Mouse (Mus musculus): ENCODE measurements at regions not wholly inside any gene's neighbourhood (a gene's known extent, or its start where the extent isn't known, plus 50 kb on each side); places are given as distances from the start of the nearest gene placed in this dataset.

DNA sequence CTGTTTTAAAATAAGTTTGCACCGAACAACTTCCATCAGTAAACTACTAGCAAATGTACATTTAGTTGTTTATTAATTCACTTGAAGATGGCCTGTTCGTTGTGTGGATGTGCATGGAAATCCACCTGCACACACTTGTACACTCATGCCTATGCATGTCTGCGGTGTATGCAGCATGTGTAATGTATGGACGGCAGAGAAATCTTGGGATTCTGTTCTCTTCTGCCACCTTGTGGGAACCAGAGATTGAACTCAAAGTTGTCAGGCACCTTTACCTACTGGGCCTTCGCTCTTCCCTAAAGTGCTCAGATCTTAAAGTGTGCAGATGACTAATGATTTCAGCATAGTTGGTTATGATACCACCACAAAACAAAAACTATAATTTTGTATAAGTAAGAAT is 137.4 kb downstream of the Kitl start:
- DNase-seq = peak; percentile 40

DNA sequence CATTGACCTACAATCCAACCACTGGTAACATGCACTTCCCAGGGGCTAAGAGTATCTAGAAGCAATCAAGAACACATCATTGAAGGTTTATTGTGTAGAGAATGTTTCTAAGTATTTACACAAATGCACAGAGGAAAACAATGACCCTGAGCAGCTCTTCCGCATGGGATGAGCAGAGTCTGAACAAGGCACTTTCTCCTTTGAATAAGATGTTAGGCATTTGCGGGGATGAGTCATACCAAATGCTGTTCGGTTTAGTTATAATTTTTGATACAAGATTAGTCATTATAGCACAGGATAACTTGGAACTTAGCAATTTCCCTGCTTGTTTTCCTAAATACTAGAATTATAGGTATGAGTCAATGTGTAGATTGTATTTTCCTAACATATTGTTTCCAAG is 137.9 kb downstream of the Kitl start:
- no peak for DNase-seq

DNA sequence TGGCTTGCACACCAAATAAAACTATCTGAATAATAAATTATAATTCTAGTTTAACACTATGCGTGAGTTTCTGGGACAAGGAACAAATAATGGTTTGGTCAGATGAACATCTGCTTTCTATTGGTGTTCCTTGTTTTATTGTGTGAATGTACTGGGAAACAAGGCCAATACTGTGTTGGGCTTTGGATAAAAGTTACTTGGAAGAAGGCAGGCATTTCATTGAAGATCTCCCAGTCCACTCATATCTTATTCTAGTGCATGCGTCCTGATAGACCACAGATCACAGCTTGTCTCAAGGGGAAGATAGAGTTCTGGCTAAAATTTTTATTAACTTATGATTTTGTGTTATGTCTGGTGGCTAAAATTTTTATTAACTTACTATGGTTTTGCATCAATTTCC is 140.1 kb downstream of the Kitl start:
- no peak for DNase-seq

DNA sequence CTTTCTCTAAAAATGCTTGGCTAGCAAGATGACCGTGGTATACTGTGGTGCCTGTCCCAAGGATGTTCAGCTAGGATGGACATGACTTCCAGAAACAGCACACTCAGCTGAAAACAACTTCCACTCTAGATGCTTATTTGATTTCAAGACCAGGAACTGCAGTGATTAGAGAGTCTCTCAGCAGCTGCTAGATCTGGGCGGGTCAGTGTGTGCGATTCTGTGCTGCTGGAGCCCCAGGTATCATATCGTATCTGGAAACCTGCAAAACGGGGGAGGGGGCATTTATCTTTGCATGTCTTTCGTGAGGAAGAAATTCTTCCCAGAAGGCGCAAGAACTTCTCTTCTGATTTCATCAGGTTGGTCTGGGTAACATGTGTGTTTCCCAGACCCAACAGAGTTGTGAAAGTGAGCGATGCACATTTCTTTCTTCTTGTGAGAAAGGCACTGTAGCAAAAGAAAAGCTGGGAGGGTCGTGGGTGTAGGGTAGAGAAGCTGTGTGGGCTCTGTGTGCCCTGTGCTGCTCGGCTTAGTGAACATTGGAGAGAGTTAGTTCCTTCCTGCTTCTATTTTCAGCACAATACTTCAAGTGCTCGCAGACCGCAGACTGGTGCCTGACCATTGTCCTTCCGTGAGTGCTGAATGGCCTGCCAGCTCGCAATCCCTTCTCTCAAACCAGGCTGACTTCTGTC is 144.6 kb downstream of the Kitl start:
- DNase-seq = no peak

DNA sequence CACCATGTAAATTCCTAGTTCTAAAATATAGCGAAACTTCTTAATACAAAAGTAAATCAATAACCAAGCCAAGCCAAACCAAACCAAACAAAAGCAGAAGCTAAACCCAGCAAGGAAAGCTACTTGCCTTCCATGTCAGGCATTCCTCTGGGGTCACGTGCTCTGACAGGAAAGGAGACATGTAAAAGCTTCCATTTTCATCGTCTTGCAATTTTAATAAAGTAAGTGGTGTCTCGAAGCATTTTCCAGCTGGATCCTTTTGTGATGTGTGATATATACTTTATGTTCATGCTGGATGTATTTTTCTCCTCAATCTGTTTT is 145.1 kb downstream of the Kitl start:
- DNase-seq = no peak

DNA sequence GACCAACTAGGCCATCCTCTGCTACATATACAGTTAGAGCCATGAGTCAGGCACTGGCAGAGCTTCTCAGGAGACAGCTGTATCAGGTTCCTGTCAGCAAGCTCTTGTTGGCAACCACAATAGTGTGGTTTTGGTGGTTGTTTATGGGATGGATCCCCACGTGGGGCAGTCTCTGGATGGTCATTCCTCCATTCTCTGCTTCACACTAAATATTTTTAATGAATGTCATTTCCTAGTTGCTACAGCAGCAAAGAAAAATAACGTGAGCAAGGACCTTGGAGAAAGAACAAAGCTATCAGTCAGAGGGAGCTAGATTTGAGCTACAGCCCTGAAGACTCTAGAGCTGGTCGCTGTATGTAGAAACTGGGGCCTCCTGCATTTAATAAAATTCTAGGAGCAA is 145.7 kb downstream of the Kitl start:
- no peak for DNase-seq

DNA sequence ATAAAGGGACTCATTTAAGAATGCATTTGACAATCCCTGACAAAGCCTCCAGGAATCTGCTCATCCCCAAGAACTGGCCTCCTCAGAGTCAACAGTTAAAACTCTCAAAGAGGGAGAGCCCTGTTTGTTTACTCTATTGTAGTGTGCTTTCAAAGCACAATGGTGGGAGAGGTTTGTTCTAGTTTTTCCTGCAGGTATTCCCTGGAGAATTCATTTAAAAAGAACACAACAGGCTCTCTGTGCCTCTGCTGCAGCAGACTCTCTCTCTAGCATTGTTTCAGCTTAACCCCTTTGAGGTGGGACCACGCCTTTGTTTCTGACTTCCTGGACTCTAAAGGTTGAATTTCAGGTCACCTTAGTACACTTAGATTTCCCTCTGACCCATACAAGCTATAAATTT is 149.1 kb downstream of the Kitl start:
- DNase-seq = no peak

DNA sequence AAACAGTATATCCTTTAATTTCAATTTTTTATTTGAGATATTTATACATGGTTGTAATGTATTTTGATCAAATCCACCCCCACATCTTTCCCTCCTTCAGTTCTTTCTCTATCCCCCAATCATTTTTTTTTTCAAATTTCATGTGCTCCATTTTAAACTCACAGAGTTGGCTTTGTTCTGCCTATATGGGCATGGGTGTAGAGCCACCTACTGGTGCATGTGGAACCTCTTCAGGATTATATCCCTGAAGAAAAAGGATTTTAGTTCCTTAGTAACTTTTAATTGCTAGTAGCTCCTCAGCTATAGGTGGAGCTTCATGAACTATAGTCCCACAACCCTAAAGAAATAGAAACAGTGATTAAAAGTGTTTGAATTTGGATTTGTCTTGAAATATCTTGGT is 155.4 kb downstream of the Kitl start:
- DNase-seq = no peak

DNA sequence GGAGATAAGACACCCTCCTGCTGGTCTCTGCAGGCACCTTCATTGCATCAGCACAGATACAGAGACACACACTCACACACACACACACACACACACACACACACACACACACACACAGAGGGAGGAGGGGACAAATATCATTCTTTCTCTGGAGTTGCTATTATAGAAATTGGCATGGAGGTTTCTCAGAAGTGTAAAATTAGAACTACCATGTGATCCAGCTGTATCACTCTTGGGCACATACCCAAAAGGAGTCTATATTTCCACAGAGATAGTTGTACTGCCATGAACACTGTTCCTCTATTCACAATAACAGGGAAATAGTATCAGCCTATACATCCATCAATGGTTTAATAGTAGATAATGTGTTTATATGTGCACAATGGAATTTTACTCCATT is 137.8 kb upstream of the Gm4301 start:
- DNase-seq = no peak

DNA sequence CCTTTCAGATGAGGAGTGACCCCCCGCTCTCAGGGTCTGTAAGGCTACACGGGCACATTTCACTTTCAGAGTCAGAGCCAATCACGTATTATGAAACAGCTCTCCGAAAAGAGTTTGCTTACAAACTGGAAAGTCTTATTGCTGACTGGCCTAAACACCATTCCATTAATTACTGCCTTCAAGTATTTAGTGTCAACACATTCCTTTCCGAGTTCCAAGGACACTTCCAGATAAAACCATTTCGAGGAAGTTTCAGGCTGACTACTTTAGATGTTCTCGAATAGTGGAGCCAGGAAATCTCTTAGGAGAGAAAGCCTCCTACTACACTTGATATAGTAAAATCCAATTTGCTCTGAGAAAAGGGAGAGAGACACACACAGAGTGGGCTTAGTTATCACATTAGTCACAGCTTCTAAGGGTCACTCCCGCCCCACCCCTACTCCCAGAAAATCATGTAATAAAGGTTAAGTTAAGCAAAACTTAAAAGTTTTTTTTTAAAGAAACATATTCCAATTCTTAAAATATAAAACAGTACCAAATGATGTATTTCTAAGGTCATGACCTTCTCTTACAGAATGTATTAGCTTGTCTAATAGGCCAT is 136.3 kb upstream of the Gm4301 start:
- DNase-seq = no peak

DNA sequence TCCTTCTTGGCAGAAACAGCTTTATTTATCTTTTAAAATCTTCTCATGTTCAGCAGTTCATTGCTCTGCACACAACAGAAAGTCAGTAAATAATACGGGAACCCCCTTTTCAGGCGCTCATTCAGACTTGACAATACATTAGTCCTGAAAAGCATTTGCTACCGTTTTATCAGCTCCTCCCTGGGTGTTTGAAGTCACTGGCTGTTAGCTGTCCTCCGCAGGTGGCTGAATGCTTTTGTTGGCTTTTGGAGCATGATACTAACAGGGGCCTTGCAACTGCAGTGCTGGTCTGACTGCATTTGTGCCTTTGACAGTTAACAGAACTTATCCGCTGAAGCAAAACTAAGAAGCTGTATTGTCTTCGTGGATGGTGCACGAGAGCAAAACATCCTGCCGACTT is 135.0 kb upstream of the Gm4301 start:
- no peak for DNase-seq

DNA sequence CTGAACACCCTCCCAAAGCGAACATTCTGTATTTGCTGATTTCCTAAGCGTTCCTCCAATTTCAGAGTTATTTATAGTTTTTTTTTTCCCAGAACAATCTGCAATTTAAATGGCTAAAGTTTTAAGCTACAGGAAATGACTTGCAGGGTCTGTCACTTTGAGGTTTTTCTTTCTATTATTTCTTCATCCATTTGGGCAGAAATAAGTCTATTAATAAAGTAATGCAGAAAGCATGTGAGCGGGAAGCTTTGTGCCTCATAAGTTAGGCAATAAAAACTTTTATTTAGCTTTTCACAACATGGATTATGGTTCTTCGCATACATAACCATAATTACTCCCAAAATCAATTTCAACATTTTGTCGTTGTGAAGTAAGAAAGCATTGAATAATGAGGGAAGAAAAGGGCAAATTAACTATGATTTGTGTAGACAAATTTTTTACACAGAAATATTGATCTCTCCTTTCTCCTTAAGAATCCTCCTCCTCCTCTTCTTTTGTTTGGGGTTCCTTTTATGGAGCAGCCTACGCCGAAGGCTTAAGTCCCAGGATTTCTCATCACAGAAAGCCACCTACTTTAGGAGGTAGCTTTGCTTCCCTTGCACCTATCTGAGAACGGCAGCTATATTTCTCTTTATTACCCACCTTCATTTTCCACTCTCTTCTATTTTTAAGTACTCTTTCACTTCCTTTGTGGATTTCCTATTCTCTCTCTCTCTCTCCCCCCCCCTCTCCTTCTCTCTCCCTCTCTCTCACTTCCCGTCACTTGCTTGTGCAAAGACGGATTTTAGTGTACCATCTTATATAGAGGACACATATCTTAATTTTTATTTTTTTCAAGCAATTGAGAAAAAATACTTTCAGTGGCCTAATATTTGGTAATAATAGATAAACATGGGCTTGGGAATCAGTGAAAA is 128.6 kb upstream of the Gm4301 start:
- no peak for DNase-seq

DNA sequence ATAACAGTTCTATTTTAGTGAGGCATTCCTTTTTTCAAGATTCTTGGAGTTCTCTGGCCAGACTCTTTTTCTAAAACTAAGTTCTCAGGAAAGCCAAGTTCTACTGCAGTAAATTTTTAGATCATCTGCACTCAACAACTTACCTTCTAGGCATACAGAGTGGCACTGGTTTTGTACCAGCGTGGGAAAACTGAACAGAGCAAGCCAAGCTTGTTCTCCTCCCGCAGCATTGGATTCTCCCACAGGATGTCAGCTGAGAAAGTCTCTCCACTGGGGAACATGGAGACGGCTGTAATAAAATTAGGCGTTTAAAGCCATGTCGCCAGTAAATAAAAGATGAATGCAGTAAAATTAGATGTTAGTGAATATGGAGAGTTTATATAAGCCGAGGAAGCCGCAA is 124.8 kb upstream of the Gm4301 start:
- DNase-seq = peak; percentile 29

DNA sequence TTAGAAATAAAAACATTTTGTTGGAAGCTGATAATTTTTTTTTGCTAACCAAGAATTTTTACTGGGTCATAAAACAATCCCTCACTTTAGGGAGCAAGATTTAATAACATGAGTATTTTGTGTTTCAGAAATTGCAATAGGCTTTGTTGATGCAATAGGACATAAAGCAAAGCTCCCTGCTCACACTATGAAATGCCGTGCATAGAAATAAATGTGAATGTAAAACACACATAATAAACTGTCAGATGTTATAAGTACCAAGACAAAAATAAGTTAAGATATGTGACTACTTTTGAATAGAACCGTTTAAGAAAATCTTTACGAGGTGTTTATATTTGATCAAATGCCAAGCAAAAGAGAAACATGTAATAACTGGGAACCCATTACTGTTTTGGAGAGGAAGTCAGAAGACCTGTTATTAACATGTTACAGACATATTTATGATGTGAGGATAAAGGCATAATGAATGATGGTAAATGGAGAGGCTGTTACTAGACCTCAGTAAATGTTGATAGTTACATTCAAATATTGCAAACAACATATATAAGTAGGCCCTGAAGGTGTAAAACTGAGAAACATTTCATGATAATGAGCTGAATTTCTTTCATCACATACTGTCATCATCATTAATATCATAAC is 110.9 kb upstream of the Gm4301 start:
- DNase-seq = no peak

DNA sequence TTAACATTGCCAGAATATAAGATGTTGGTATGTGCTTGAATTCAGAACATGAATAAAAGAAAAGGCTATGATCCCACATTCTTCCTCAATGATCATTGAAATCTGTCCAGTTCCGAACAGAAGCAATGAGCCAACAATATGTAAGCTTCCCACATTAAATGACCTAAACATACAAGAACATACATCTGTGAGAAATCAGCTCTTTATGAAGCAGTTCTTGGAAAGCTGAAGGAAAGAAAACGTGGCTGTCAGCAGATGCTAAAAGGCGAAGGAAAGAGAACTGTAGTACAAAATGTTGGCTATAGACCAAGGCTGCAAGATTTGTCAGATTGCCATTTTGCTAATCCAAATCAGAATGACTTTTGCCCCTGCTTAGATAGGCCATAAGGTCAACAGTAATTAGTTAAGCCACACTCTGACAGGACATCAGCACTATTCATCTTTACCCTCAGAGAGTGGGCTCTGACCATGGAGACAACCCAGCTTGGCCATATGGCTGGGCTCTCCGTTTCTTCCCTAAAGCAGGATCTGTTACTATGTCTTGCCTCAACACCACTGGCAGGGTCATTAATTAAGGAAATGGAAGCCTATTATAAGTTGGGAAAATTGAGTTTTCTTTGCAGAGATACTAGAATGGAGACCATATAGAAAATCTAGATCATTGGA is 76.1 kb upstream of the Gm4301 start:
- DNase-seq = no peak

DNA sequence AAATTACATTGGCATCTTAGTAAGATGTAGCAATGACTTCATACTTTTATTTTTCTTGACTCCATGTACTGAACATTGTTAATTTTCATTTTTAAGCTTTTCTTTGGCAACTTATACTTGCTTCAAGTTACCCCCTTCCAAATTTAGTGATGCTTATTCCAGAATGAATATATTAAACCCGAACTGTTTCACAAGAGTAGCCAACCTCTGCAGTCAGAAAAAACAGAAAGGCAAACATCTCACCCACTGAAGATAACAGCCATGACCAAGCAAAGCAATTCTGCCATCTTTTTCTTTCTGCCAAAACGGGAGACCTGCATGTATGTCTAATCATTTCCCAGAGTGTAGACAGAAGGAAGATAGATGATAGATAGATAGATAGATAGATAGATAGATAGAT is 72.0 kb upstream of the Gm4301 start:
- no peak for DNase-seq

DNA sequence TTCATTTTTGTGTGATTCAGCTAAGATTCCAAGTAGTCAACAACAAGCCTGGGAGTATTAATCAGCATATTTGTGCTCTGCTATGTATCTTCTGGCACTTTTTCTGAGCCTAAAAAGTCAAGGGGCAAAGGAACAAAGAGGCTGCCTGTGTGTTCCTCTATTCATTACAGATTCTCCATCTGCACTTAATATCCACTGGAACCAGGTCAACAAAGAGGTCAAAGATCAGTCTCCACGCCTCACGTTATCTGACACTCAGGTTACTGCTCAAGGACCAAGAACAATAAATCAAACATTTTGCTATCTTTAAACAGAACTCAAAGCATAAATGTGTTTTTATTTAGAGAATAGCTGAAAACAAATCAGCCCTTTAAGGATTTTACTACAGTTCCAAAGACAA is 71.4 kb upstream of the Gm4301 start:
- no peak for DNase-seq

DNA sequence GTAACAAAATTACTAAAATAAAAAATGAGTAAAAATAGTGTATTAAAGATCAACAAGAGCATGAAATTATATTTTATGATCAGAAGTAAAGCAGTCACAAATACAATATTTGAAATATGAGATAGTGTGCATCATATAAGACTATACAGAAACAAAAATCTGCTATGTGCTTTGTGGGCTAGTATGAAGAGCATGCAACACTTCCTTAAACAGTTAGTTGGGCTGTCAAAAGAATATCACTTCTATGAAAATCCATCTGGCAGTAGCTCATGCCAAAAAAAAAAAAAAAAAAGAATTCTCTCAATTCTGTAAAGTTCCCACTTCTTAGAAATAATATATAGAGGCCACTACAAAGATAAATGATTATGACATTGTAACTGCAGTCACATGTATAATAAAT is 53.0 kb upstream of the Gm4301 start:
- no peak for DNase-seq
